Mouse (Mus musculus): ENCODE measurements around the gene Itpr2. TPM values are rescaled to one million over a fixed set of nuclear protein-coding genes. Genes with fewer than 3 reads are reported as not detected.

The Itpr2 gene
- polyA plus RNA-seq, 1 experiment = 0.14 TPM

DNA sequence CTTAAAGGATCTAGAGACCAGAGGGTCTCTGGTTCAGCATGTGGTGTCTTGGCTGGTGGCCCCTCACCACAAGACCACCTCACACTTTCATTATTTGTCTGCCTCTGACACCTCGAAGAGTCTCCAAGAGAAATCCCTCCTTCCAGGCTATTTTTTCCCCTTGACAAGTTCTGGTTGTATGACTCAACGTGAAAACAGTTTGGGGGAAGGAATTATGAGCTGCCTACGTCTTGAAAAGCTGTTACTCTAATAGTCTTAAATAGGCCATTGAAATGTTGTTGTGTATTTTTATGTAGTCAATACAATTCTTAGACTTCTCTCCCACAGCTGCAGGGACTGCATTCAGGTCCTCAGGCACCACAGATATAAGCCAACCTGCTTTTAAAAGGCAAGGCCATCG is 391.6 kb downstream of the Itpr2 start:
- Histone ChIP-seq H3K4me1 (ENCODE audit: control insufficient read depth) (no peaks in the 10 kb centered on the region), H3K36me3 (ENCODE audit: control insufficient read depth) (no peaks in the 10 kb centered on the region), H3K27me3 (ENCODE audit: control insufficient read depth) (no peaks in the 10 kb centered on the region), H3K4me3 (replicated peaks) (no peak overlapping the region), H3K9me3 (ENCODE audit: control insufficient read depth, low read length) (no peaks in the 10 kb centered on the region)
- TF ChIP-seq GATA1 (IDR thresholded peaks at IDR 0.05; ENCODE audit: low read length) = no peak
- TF ChIP-seq TAL1 (IDR thresholded peaks at IDR 0.05; ENCODE audit: low read length) = no peak

DNA sequence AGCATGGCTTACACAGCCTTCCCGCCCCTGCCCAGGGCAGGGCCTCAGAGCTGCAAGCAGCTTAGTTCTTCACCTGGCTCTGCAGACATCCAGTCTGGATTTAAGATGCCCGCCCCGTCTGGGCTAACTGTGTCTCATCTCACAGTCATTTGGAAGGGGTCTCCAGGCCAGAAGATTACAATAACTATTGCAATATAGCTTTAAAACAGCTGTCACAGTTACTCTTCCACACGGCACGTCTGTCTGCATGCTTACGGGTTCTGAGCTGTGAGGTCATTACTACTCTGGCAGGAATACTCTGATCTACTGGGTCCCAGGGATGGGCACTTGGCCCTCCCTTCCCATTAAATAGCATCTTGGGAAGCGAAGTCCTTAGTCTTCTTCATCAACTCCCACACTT is 393.3 kb downstream of the Itpr2 start:
- Histone ChIP-seq H3K9me3 (ENCODE audit: control insufficient read depth, low read length) (no peaks in the 10 kb centered on the region), H3K36me3 (ENCODE audit: control insufficient read depth) (no peaks in the 10 kb centered on the region), H3K4me3 (replicated peaks) (no peak overlapping the region), H3K4me1 (ENCODE audit: control insufficient read depth) (no peaks in the 10 kb centered on the region), H3K27me3 (ENCODE audit: control insufficient read depth) (no peaks in the 10 kb centered on the region)
- TF ChIP-seq TAL1 (IDR thresholded peaks at IDR 0.05; ENCODE audit: low read length) = no peak
- TF ChIP-seq GATA1 (IDR thresholded peaks at IDR 0.05; ENCODE audit: low read length) = no peak

DNA sequence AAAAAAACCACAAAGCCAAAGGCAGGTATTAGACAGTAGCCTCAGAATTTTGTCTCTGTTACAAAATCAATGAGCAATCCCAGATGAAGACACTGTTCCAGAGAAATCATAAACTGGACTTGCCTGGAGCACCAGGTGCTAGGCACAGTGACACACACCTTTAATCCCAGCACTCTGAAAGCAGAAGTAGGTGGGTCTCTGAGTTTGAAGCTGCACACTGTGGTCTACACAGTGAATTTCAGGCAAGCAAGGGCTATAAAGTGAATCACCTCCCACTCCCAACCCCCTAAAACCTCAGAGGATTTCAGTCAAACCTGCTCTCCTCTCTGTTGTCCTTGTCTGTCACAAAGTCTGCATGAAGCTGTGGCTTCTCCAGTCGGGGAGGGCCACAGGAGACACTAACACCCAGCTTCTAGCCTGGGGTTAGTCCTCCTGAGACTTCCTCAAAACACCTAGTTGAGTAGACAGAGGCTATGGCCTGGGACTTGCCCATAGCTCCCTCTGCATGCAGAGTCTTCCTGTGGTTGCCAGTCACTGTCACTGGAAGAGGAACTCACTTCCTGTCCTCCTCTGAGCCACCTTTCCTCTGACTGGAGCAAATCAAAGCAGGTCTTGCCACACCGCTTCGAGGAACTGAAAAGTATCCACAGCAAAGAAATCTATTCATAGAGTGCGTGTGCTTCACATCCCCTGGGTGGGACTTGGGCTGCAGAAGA is 394.7 kb downstream of the Itpr2 start:
- TF ChIP-seq TAL1 (IDR thresholded peaks at IDR 0.05; ENCODE audit: low read length) (no peak), GATA1 (IDR thresholded peaks at IDR 0.05; ENCODE audit: low read length) (no peak)
- Histone ChIP-seq H3K4me1 (ENCODE audit: control insufficient read depth) (no peaks in the 10 kb centered on the region), H3K27me3 (ENCODE audit: control insufficient read depth) (no peaks in the 10 kb centered on the region), H3K36me3 (ENCODE audit: control insufficient read depth) (no peaks in the 10 kb centered on the region), H3K4me3 (replicated peaks) (no peak overlapping the region), H3K9me3 (ENCODE audit: control insufficient read depth, low read length) (no peaks in the 10 kb centered on the region)

DNA sequence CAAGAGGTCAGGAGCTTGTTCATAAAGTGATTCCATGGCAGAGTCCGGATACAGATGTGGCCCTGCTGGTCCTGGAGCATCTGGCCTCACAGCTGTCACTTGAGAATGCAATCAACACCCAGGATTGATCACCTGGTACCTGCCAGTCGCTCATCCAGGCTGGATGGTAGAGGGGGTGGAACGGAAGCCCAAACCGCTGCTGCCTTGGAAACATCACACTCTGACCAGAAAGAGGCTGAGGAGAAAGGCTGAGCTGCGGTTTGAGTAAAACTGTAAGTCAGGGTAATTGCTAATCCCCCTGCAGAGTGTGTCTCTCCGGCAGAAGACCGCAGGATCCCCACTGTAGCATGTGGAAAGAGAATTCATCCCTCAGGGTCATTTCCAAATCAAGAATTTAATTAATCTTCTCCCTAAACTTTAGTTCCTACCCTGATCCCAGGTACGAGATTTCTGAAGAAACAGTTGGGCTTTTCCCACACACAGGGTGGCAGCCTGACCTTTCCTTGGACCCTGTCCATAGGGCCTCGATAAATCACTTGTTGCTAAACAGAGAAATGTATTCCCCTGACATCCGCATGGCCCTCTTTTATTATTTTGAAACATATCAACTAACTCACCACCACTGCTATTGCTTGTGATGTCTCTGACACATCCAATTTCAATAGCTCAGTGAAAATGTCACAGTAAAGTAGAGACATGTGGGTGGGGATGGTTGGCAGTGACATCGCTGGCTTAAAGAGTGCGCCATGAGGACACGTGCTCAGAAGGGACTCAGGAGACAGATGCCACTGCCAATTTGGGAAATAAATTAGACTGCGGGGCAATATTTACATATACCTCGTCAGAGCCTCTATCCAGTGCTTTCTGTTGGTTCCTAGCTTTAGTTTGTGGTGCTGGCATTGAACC is 418.7 kb downstream of the Itpr2 start:
- TF ChIP-seq GATA1 (IDR thresholded peaks at IDR 0.05; ENCODE audit: low read length) = no peak
- no peak for TF ChIP-seq TAL1 (IDR thresholded peaks at IDR 0.05; ENCODE audit: low read length)
- Histone ChIP-seq H3K4me3 (replicated peaks) (no peak overlapping the region), H3K9me3 (ENCODE audit: control insufficient read depth, low read length) (no peaks in the 10 kb centered on the region), H3K36me3 (ENCODE audit: control insufficient read depth) (no peaks in the 10 kb centered on the region), H3K27me3 (ENCODE audit: control insufficient read depth) (no peaks in the 10 kb centered on the region), H3K4me1 (ENCODE audit: control insufficient read depth) (no peaks in the 10 kb centered on the region)

DNA sequence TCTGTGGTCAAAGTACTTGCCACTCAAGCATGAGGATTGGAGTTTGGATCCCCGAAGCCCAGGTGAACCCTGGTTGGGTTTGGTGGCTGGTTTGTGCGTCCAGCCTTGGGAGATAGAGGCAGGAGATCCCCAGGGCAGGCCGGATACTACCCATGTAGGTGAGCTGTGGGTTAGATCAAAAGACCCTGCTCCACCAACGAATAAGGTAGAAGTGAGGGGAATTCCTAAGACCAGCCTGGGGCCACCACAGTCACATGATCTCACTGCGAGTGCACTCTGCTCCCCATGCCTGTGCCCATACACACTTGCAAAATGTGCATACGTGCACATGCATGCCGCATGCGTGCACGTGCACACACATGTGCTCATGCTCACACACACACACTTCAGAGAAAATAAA is 419.5 kb downstream of the Itpr2 start:
- H3K4me1 ChIP-seq (ENCODE audit: control insufficient read depth) = no peaks in the 10 kb centered on the region
- no peaks in the 10 kb centered on the region for H3K27me3 ChIP-seq (ENCODE audit: control insufficient read depth)
- H3K9me3 ChIP-seq (ENCODE audit: control insufficient read depth, low read length) = no peaks in the 10 kb centered on the region
- H3K4me3 ChIP-seq (replicated peaks) = no peak overlapping the region
- no peaks in the 10 kb centered on the region for H3K36me3 ChIP-seq (ENCODE audit: control insufficient read depth)
- TF ChIP-seq TAL1 (IDR thresholded peaks at IDR 0.05; ENCODE audit: low read length) (no peak), GATA1 (IDR thresholded peaks at IDR 0.05; ENCODE audit: low read length) (no peak)

DNA sequence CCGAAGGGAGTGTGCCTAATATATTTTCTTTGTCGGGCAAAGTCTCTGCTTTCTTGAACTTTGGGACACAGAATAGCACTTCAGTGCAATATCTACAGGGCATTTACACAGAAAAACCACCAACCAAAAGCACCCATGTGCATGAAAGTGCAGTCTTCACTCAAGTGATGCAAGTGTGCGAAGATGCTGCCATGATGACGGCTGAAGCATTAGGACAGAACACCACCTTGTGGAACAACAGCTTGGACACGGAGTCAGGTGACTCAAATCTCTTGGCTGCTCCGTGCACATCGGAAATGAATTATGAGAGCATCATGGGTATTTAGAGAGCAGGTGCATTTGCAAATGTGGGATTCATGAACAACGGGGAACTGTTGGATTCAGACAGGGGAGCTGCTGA is 420.4 kb downstream of the Itpr2 start:
- no peak overlapping the region for H3K4me3 ChIP-seq (replicated peaks)
- H3K9me3 ChIP-seq (ENCODE audit: control insufficient read depth, low read length) = no peaks in the 10 kb centered on the region
- no peaks in the 10 kb centered on the region for H3K4me1 ChIP-seq (ENCODE audit: control insufficient read depth)
- TF ChIP-seq TAL1 (IDR thresholded peaks at IDR 0.05; ENCODE audit: low read length) (no peak), GATA1 (IDR thresholded peaks at IDR 0.05; ENCODE audit: low read length) (no peak)
- no peaks in the 10 kb centered on the region for H3K27me3 ChIP-seq (ENCODE audit: control insufficient read depth)
- H3K36me3 ChIP-seq (ENCODE audit: control insufficient read depth) = no peaks in the 10 kb centered on the region

DNA sequence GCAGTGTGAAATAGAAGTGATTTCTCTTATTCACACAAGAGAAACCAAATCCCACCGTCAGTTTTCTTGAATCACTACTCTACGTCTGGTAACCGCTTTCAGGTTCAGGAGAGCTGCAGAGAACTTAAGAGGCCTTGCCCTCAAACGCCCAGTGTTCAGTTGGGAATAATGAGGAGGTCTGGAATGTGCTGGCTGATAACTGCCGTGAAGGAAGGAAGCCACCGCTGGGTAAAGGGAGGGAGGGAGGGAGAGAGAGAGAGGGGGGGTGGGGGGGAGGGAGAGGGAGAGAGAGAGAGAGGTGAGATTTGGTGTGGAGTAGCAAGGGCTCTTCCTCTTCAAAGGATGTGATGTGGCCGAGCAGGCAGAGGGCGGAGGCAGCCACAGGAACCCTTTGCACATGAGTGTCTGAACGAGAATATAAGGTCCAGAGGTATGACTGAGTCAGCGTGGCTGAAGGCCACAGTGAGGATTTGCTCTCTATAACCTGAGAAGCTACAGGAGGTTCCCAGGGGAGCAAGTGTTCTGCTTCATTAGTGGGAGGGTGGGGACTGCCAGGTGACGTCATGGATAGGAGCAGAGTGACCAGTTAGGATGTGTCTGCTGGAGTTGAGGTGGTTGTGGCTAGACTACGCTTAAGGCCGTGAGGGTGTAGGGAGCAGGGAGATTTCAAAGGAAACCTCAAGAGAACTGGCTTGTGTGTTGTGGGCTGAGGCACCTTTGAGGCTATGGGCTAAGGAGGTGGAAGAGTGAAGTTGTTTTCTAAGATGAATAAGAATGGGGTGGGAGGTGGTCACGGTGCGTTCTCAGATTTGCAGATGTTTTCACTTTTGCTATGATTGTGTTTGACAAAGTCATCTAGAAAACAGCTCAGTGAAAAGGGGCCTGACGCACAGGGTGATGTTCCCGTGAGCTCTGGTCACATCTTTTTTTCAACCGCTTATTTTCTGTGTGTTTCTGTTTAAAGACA is 421.2 kb downstream of the Itpr2 start:
- TF ChIP-seq GATA1 (IDR thresholded peaks at IDR 0.05; ENCODE audit: low read length) = no peak
- Histone ChIP-seq H3K9me3 (ENCODE audit: control insufficient read depth, low read length) (no peaks in the 10 kb centered on the region), H3K4me1 (ENCODE audit: control insufficient read depth) (no peaks in the 10 kb centered on the region), H3K36me3 (ENCODE audit: control insufficient read depth) (no peaks in the 10 kb centered on the region), H3K4me3 (replicated peaks) (no peak overlapping the region), H3K27me3 (ENCODE audit: control insufficient read depth) (no peaks in the 10 kb centered on the region)

DNA sequence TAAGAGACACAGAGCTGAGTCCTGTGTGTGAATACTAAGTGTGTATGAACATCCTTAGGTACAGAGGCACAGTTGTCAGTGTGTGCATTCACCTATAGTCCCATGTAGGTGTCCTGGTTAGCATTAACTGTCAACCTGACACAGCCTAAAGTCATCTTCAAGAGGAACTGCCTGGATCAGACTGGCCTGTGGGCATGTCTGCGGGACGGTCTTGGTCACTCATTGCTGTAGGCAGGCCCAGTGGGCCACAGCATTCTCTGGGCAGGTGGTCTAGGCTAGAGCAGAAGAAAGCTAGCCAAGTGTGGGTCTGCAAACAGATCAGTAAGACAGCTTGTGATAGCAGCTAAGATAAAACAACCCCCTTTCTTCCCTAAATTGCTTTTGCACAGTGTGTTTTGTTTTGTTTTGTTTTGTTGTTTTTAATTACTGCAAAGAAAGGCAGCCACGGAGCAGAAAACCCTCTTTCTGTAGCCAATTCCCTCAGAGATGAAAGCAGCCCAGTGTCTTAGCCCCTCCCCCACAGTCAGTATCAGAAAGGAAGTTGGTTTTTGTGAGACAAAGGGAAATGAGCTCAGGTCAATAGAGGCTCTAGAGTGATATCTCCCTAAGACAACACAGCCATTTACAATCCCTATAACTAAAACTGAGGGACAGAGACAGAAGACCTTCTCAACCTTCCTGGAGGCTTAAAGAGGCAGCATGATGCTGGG is 422.1 kb downstream of the Itpr2 start:
- H3K4me1 ChIP-seq (ENCODE audit: control insufficient read depth) = no peaks in the 10 kb centered on the region
- H3K36me3 ChIP-seq (ENCODE audit: control insufficient read depth) = no peaks in the 10 kb centered on the region
- H3K9me3 ChIP-seq (ENCODE audit: control insufficient read depth, low read length) = no peaks in the 10 kb centered on the region
- H3K4me3 ChIP-seq (replicated peaks) = no peak overlapping the region
- TF ChIP-seq TAL1 (IDR thresholded peaks at IDR 0.05; ENCODE audit: low read length) = no peak
- no peak for TF ChIP-seq GATA1 (IDR thresholded peaks at IDR 0.05; ENCODE audit: low read length)
- H3K27me3 ChIP-seq (ENCODE audit: control insufficient read depth) = no peaks in the 10 kb centered on the region
